Mouse (Mus musculus) bone marrow macrophage, adult 2 months (primary cell): ENCODE data around the gene Hist1h2ah.

Experiments
- CTCF ChIP-seq: IDR thresholded peaks from 2 replicates; pipeline ENCODE4 v1.5.1; 2012; ENCODE audit warnings: low read depth, mild to moderate bottlenecking, low read length, moderate library complexity
- POLR2A ChIP-seq: IDR thresholded peaks from 2 replicates; pipeline ENCODE4 v1.6.1; 2012; ENCODE audit warnings: mild to moderate bottlenecking, low read depth, low read length, borderline replicate concordance

GRCm38 (mm10) chr13:22009642-22010041 is 25.7 kb downstream of the Hist1h2ah start, which contains the start of gene Prss16:
- TF ChIP-seq POLR2A (no peak), CTCF (no peak)
